ENCODE assay signal across 17 mouse cellular contexts in genomic region chr2:75245662-75246061, GRCm38 (mm10).
DNase-seq lines count a peak whose midpoint lies in the region; ATAC-seq and TF ChIP-seq lines count a peak whose summit lies in the region.
"Had no signal": no experiment of that assay in that cellular context is flagged by ENCODE, and none has a peak within 500 bp of the region (broad histone marks: within the 10 kb centered on the region; RNA-seq: fewer than 3 reads in every experiment).

No protein-coding gene starts in this region.

- no peak for DNase-seq in hindbrain, embryonic 10.5 days (ENCODE audit: low spot score)
- peak; percentile 65 for DNase-seq in brain, embryonic 14.5 days (ENCODE audit: low read depth)
- DNase-seq in hindbrain, postnatal 0 days (ENCODE audit: low spot score): no peak
- no peak for DNase-seq in cerebellum, postnatal 10 days
- DNase-seq: adrenal gland, postnatal 10 days; cerebellum, adult 2 months; right cerebral cortex, postnatal 14 days had no signal

- H3K27ac ChIP-seq in hindbrain, embryonic 12.5 days: peak overlapping the region; percentile 64; the same call in 1 of the 2 replicates
- H3K27ac ChIP-seq in hindbrain, embryonic 10.5 days: no peak overlapping the region
- peak overlapping the region; percentile 86 for H3K27ac ChIP-seq in forebrain, embryonic 13.5 days
- H3K27ac ChIP-seq in hindbrain, postnatal 0 days: peak overlapping the region; percentile 36; the same call in 1 of the 2 replicates
- H3K27ac ChIP-seq: embryonic facial prominence, embryonic 12.5 days; limb, embryonic 13.5 days; liver, embryonic 15.5 days had no signal

- no peak overlapping the region for H3K4me2 ChIP-seq in hindbrain, embryonic 12.5 days (replicated peaks)
- H3K4me2 ChIP-seq in forebrain, embryonic 13.5 days: peak overlapping the region; percentile 50
- H3K4me2 ChIP-seq in hindbrain, postnatal 0 days (ENCODE audit: low read depth, low read length): peak overlapping the region; percentile 40
- H3K4me2 ChIP-seq: liver, embryonic 15.5 days had no signal

- no peaks in the 10 kb centered on the region for H3K27me3 ChIP-seq in hindbrain, embryonic 12.5 days
- H3K27me3 ChIP-seq in hindbrain, embryonic 10.5 days (ENCODE audit: insufficient read depth, poor library complexity, severe bottlenecking): no peaks in the 10 kb centered on the region
- no peaks in the 10 kb centered on the region for H3K27me3 ChIP-seq in forebrain, embryonic 13.5 days
- H3K27me3 ChIP-seq in hindbrain, postnatal 0 days (ENCODE audit: insufficient read depth, low read length): no peaks in the 10 kb centered on the region
- H3K27me3 ChIP-seq: embryonic facial prominence, embryonic 12.5 days; liver, embryonic 15.5 days; megakaryocyte, embryonic 14.5 days had no signal

- no peak for TF ChIP-seq POLR2A in brain, embryonic 14.5 days (IDR thresholded peaks at IDR 0.05; ENCODE audit: borderline replicate concordance, extremely low read depth, insufficient read depth, insufficient read length, poor library complexity, severe bottlenecking)

- H3K4me1 ChIP-seq in hindbrain, embryonic 12.5 days: peaks cover 21% of the 10 kb centered on the region
- peaks cover 10% of the 10 kb centered on the region for H3K4me1 ChIP-seq in hindbrain, embryonic 10.5 days (replicated peaks)
- H3K4me1 ChIP-seq in forebrain, embryonic 13.5 days: peaks cover 42% of the 10 kb centered on the region
- H3K4me1 ChIP-seq in hindbrain, postnatal 0 days (ENCODE audit: insufficient read depth, low read length): peaks cover 16% of the 10 kb centered on the region; the same call in 1 of the 2 replicates
- H3K4me1 ChIP-seq: embryonic facial prominence, embryonic 12.5 days; limb, embryonic 13.5 days; liver, embryonic 15.5 days; megakaryocyte, embryonic 14.5 days had no signal

- H3K36me3 ChIP-seq in hindbrain, embryonic 12.5 days: no peaks in the 10 kb centered on the region
- no peaks in the 10 kb centered on the region for H3K36me3 ChIP-seq in hindbrain, embryonic 10.5 days
- H3K36me3 ChIP-seq in forebrain, embryonic 13.5 days (ENCODE audit: poor library complexity, severe bottlenecking): no peaks in the 10 kb centered on the region
- H3K36me3 ChIP-seq in hindbrain, postnatal 0 days (ENCODE audit: insufficient read depth, low read length): no peaks in the 10 kb centered on the region
- H3K36me3 ChIP-seq: embryonic facial prominence, embryonic 12.5 days; limb, embryonic 13.5 days; liver, embryonic 15.5 days had no signal

- no peak overlapping the region for H3K9ac ChIP-seq in hindbrain, embryonic 12.5 days
- H3K9ac ChIP-seq in forebrain, embryonic 13.5 days: no peak overlapping the region
- no peak overlapping the region for H3K9ac ChIP-seq in hindbrain, postnatal 0 days (replicated peaks; ENCODE audit: low read length)
- H3K9ac ChIP-seq: embryonic facial prominence, embryonic 12.5 days; limb, embryonic 13.5 days; liver, embryonic 15.5 days had no signal

- ATAC-seq in hindbrain, embryonic 12.5 days (ENCODE audit: low FRiP score): no peak
- ATAC-seq in forebrain, embryonic 13.5 days: peak; percentile 54; the same call in 1 of the 2 replicates
- no peak for ATAC-seq in hindbrain, postnatal 0 days
- ATAC-seq in megakaryocyte-erythroid progenitor cell, adult 5-6 weeks (replicated peaks; ENCODE audit: low FRiP score, low TSS enrichment, poor library complexity, severe bottlenecking): no peak
- no peak for ATAC-seq in frontal cortex, adult (ENCODE audit: low TSS enrichment)
- ATAC-seq: inflammation-experienced regulatory T-cells, adult 6 months; lung, postnatal 0 days had no signal

- no peak overlapping the region for H3K4me3 ChIP-seq in hindbrain, embryonic 12.5 days
- H3K4me3 ChIP-seq in hindbrain, embryonic 10.5 days: no peak overlapping the region
- no peak overlapping the region for H3K4me3 ChIP-seq in forebrain, embryonic 13.5 days
- no peak overlapping the region for H3K4me3 ChIP-seq in hindbrain, postnatal 0 days (ENCODE audit: low read length)
- H3K4me3 ChIP-seq: embryonic facial prominence, embryonic 12.5 days; limb, embryonic 13.5 days; liver, embryonic 15.5 days; megakaryocyte, embryonic 14.5 days had no signal

- no peaks in the 10 kb centered on the region for H3K9me3 ChIP-seq in hindbrain, embryonic 12.5 days (replicated peaks)
- H3K9me3 ChIP-seq in hindbrain, embryonic 10.5 days: no peaks in the 10 kb centered on the region
- H3K9me3 ChIP-seq in forebrain, embryonic 13.5 days (replicated peaks): no peaks in the 10 kb centered on the region
- no peaks in the 10 kb centered on the region for H3K9me3 ChIP-seq in hindbrain, postnatal 0 days (ENCODE audit: low read length)
- H3K9me3 ChIP-seq: embryonic facial prominence, embryonic 12.5 days; limb, embryonic 13.5 days; liver, embryonic 15.5 days; megakaryocyte, embryonic 14.5 days had no signal

- TF ChIP-seq CTCF in brain, embryonic 14.5 days (IDR thresholded peaks at IDR 0.05; ENCODE audit: borderline replicate concordance, extremely low read depth, insufficient read depth, insufficient read length): no peak
- TF ChIP-seq CTCF in hindbrain, postnatal 0 days (IDR thresholded peaks at IDR 0.05; ENCODE audit: low read depth): no peak

- 73% methylated on average over 5 of the region's 5 CpGs for WGBS in hindbrain, embryonic 12.5 days
- WGBS in hindbrain, embryonic 10.5 days: 84% methylated on average over 5 of the region's 5 CpGs
- 51% methylated on average over 5 of the region's 5 CpGs for WGBS in forebrain, embryonic 13.5 days
- 46% methylated on average over 5 of the region's 5 CpGs for WGBS in hindbrain, postnatal 0 days
